Mouse (Mus musculus) forebrain, embryonic 10.5 days (tissue): ENCODE measurements around the gene Glipr1l3. TPM values are rescaled to one million over a fixed set of nuclear protein-coding genes. Genes with fewer than 3 reads are reported as not detected.
"Not testable (repeated sequence)": the region's sequence is repeated elsewhere in the genome, so short reads cannot be mapped to it uniquely, and the experiment has no call there.

Experiments
- DNase-seq: peaks from one replicate; pipeline ENCODE4 v3.0.0-alpha.2; 2017; ENCODE audit warnings: low spot score; ENCODE audit errors: extremely low spot score
- H3K27ac ChIP-seq: fragments of 300-500 bp; sonication (generic); 2 replicates; pipeline ENCODE4 v1.5.1; 2016; ENCODE audit warnings: mild to moderate bottlenecking
- H3K27me3 ChIP-seq: fragments of 300-500 bp; sonication (generic); 2 replicates; pipeline ENCODE4 v1.6.1; 2016; ENCODE audit warnings: mild to moderate bottlenecking; ENCODE audit not compliant: poor library complexity, severe bottlenecking
- H3K36me3 ChIP-seq: fragments of 300-500 bp; sonication (generic); replicated peaks from 2 replicates; pipeline ENCODE4 v1.6.1; 2016; ENCODE audit warnings: mild to moderate bottlenecking, moderate library complexity
- H3K4me1 ChIP-seq: fragments of 300-500 bp; sonication (generic); 2 replicates; pipeline ENCODE4 v1.6.1; 2016
- H3K4me3 ChIP-seq: fragments of 300-500 bp; sonication (generic); 2 replicates; pipeline ENCODE4 v1.5.1; 2016; ENCODE audit warnings: mild to moderate bottlenecking, moderate library complexity
- H3K9me3 ChIP-seq: fragments of 300-500 bp; sonication (generic); 2 replicates; pipeline ENCODE4 v1.6.1; 2016; ENCODE audit warnings: mild to moderate bottlenecking, moderate library complexity
- WGBS: fragments of 180-500 bp; shearing (Covaris S2); methylation state at CpG from one replicate; pipeline ENCODE4 v1.1.7; 2016; 5-methylcytosine and 5-hydroxymethylcytosine counted together
- polyA plus RNA-seq: library from polyadenylated mRNA; unstranded; fragments of >200 nt; fragmentation: Nextera tagmentation; extraction: Ambion mirVana; gene quantifications from 2 replicates; pipeline ENCODE4 v1.2.1, GENCODE M21; 2016

The Glipr1l3 gene
- polyA plus RNA-seq, 1 experiment from 2014 or later = not detected

DNA sequence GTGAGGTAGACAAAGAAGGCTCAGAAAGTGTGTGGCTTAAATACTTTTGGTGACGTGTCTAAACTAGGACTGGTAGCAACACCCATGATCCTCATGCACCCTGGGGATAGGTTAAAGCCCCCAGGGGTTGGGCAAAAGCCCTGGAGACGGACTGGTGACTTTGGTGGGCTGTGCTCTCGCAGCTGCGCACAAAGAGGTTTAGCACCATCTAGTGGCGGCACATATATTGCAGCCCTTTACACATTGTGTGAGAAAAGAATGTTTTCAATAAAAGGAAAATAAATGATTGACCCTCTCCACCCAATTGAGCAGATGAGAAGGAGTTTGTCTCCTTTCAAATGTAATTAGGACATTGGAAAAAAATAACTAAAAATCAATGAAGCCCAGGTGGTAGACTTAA is 54.3 kb downstream of the Glipr1l3 start:
- not testable (repeated sequence) for H3K36me3 ChIP-seq, H3K4me1 ChIP-seq, H3K4me3 ChIP-seq, H3K27ac ChIP-seq, H3K27me3 ChIP-seq
- 4% methylated on average over 5 of the region's 5 CpGs for WGBS
- DNase-seq = peak; percentile 40
- H3K9me3 ChIP-seq = peaks cover 17% of the 10 kb centered on the region

Other genes with a start within 250 kb of the Glipr1l3 start
- gene Krr1, start 187.7 kb downstream of the Glipr1l3 start, polyA plus RNA-seq = 60.4 and 64.8 TPM in 2 replicates
- 0.82 and 1.0 TPM in 2 replicates for gene Glipr1, start 157.7 kb downstream of the Glipr1l3 start, polyA plus RNA-seq
- not detected in 2 replicates for gene Glipr1l1, start 100.1 kb downstream of the Glipr1l3 start, polyA plus RNA-seq
- gene Glipr1l2, start 77.0 kb downstream of the Glipr1l3 start, polyA plus RNA-seq = not detected in 2 replicates
- 0.38 and 0.43 TPM in 2 replicates for gene Caps2, start 3.3 kb upstream of the Glipr1l3 start, polyA plus RNA-seq
- gene Kcnc2, start 110.8 kb upstream of the Glipr1l3 start, polyA plus RNA-seq = 0.30 and 0.32 TPM in 2 replicates